Mouse (Mus musculus) brain, embryonic 18.5 days (tissue): ENCODE results near the gene Gm17190.
"Not testable (repeated sequence)": the region's sequence is repeated elsewhere in the genome, so short reads cannot be mapped to it uniquely, and the experiment has no call there.

Experiments used
- DNase-seq: peaks from one replicate; pipeline ENCODE4 v3.0.0-alpha.2; 2012; ENCODE audit warnings: low read depth, low spot score

Gm17190 gene

DNA sequence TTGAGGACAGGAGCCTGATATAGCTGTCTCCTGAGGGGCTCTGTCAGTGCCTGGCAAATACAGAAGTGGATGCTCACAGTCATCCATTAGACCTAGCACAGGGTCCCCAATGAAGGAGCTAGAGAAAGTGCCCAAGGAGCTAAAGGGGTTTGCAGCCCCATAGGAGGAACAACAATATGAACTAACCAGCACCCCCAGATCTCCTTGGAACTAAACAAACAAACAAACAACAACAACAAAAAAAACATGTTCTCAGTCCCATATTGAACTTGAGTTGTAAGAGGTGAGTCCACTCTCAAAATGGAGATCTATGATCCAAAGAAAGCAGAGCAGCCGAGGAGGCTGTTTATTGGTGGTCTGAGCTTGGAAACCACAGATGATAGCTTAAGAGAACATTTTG lies at the start of gene Gm17190:
Gene Gm17190, plus strand, starts transcription at position 301 of the 400 bp plus-strand sequence.
- DNase-seq: not testable (repeated sequence)

DNA sequence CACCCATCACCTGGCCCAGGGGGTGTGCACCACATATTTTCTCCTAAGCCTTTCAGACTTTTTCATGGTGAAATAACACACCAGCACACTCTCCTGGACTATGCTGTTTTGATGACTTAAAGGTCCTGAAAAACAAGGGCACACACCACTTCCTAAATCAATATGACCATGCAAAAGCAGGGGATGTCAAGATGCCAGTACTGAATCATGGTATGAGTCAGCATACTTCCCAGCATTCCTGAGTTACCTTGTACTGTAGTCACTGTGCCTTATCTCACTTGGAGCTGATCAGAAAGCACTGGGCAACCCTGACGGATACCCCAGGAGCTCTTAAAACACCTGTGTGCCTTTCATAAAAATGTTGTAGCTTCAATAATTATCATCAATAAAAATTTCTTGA lies 42.3 kb upstream of the Gm17190 start:
- no peak for DNase-seq

DNA sequence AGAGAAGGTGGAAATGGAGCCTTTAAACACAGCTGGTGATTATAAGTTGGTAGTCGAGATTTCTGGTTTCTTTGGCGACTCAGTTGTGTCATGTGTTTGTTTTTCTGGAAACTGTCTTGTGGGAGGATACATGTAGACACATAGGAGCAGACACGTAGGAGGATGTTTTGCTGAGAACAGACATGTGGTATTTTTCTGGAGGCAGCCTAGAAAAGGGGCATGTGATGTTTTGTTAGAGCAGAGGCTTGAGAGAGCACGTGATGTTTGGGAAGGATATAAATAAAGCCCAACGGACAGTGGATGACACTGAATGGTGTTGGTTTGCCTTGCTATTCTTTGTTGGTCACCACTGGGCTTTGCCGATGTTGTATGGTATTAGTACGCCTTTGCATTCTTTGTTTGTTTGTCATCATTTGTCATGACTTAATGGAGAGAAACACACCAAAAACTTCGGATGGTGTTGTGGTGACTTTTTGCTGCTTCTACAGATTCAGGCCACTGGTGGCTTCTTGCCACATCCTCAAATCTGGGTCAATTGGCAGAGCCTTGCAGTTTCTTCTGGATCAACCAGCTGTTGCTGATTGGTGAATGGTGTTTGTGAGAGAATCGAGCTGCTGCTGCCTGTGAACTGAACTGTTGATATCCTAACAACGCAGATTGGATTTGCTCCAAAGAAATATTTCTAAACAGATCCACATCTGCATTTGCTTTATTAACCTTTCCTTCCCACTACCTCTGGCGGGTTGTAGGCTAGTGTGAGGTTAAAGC lies 41.4 kb upstream of the Gm17190 start:
- DNase-seq: no peak

DNA sequence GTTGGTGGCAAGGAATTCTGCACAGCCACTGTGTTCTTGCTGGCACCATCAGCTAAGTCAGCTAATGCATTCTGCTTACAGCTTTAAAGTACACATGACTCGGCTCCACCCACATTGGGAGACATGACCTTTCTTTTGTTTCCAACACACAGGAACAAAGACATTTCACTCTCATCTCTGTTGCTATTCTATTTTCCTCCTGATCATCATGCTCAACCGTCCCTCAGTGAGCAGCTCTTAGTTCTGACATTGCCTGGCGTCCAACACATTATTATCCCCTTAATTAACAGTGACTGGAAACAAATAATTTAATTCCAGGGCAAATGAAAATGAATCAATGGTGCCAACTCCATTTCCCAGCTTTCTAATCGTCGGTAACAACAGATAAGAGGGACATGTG lies 36.5 kb upstream of the Gm17190 start:
- no peak for DNase-seq

DNA sequence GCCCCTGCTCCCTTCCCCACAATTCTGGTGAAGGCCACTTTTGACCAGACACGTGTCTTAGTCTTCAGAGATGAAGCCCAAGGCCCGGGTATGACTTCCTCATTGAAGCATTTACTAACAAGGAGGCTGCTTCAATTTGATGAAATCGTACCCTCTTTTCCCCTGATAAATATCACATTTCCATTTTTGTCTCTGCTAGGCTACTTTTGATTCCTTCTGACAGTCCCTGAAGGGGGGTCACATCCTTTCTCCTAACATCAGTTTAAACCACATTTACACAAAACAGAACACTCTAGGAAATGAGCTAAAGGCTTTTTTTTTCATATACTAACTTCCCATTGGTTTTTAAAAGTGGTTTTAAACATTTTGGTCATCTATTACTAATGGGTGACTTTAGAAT lies 29.1 kb upstream of the Gm17190 start:
- DNase-seq: no peak

DNA sequence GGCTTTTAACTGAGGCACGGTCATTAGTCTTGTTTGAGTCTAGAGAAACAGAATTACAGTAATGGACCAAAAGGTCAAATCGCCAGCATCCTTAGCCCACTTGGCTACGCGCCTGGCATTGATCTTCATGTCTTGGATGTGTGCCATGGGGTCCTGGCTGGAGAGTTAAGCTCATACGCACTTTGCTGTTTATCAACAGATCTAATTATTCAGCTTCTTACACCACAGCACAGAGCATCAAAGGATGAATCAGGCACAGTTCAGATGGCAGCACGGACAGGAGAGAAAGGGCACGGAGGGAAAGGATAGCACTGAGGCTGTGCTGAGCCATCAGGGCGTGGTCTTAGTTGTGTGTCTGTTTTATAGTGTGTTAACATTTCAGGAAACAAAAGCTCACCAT lies 8.3 kb upstream of the Gm17190 start:
- no peak for DNase-seq

DNA sequence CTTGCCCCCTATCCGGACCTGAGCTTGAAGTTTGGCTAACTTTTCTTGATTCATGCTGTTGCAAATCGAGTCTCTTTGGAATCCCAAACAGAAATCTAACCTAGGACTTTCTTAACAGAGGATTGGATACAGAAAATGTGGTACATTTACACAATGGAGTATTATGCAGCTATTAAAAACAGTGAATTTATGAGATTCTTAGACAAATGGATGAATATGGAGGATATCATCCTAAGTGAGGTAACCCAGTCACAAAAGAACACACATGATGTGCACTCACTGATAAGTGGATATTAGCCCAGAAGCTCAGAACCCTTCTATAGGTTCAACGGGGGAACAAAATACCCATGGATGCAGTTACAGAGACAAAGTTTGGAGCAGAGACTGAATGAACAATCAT lies 578 bp upstream of the Gm17190 start, which contains the start of gene Gm20075:
Gene Gm20075, minus strand, starts transcription at position 101 of the 400 bp plus-strand sequence.
- not testable (repeated sequence) for DNase-seq

DNA sequence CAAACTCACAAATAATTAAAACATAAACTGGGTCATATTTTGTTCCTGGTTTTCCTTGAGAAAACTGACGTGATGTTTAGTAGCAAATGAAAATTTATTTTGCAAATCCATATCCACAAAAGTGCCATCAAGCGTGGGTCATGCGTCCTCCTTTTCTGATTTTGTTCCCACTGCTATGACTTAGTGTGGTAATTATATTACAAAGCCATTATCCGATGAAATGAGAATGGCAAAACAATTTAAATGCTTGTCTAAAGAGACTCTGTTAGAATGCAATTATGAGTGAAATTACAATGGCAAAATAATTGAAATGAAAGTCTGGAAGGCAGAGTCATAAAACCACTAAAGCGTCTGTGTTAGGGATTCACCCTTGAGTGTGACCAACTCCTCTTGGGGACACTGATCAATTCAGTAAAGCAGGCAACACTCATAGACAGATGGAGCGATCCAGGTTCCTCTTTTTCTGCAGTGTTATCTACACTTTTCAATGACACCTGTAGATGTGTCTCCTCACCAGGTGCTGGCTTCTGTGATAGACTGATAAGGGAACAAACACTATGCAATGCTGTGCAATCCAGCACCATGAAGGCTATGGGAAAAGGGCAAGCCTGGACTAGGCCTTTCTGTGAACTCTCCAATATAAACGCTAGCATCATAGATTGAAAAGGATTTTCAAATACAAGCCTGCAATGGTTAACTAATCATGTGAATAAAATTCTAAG lies 3.9 kb downstream of the Gm17190 start:
- no peak for DNase-seq

DNA sequence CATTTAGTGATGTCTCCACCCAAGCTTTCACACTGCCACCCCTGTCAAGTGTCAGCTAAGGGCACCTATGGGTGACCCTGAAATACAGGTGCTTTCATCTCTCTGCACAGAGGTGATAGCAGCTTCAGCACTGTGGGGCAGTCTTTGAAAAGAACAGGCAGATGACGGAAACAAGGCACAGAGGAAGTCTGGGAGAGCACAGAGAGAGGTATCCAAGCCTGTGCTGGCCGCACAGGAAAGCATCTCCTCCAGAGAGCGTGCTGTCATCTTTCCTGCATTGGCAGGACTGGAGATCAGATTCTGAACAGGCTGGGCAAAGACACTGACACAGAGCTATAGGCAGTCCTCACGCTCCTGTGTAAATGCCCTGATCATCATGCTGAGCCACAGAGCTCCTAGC lies 9.1 kb downstream of the Gm17190 start:
- DNase-seq: no peak

DNA sequence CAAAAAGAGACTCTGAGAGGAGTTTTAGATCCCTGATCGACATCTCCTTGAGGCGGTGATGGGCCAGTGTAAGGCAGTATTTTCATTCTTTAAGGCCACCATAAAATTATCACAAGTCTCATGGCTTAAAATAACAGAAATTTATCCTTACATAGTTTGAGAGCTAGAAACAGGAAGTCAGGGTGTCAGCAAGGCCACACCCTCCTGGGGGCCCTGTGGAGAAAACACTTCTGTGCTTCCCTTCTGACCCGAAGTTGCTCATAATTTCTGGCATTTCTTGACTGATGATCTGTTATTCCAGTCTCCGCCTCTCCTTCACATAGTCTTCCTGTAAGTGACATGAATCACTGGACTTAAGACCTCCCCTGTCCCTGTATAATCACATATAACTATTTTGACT lies 24.5 kb downstream of the Gm17190 start:
- no peak for DNase-seq

DNA sequence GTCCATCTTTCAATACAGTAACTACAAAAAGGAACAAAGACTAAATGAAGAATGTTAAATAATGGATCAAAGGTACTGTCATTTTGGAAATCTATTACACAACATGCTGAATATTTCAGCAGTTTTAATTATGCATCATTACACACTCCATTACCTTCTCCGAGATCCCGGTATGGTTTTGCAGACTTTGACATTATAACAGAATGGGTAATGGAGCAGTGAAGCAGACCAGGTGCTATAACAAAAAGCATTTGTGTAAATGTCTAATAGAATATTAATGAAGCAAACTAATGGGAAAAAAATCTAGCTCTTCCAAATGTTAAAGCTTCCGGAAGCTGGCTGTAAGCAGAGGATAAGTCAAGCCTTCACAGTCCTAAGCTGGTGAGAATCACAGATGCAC lies 28.9 kb downstream of the Gm17190 start:
- DNase-seq: no peak

DNA sequence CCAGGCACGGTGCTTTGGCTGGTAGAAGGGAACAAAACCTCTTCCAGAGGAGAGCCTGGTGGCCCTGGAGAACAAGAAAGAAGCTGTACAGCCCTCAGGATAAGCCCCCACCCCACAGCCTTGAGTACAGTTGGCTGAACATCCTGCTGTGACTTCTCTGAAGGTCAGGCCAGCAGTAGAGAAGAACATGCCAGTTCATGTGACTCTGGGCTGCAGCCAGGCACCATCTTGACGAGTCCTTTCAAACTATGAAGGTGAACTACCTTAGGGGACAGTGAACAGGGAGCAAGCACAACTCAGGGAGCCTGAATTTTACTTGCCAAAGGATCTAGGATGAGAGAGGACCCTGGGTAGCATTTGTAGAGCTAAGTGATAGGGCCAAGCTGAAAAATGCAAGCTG lies 30.9 kb downstream of the Gm17190 start:
- DNase-seq: no peak

DNA sequence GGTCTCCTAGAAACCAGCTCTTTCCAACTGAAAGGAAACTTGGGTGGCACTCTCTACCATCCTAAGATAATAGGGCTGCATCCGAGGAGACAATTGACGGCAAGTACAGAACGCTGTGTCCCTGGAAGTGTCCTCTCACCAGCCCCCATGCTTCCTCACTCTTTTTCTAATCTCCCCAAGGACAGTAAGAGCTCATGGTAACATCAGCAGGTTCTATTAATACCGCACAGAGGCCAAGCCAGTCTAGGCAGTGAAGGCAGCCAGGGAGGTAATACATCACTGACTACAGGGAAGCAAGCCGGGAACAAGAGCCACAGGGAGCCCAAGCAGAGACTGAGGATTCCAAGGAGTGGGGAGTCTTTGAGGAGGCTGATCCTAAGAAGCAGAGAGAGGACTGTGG lies 43.2 kb downstream of the Gm17190 start:
- DNase-seq: no peak

DNA sequence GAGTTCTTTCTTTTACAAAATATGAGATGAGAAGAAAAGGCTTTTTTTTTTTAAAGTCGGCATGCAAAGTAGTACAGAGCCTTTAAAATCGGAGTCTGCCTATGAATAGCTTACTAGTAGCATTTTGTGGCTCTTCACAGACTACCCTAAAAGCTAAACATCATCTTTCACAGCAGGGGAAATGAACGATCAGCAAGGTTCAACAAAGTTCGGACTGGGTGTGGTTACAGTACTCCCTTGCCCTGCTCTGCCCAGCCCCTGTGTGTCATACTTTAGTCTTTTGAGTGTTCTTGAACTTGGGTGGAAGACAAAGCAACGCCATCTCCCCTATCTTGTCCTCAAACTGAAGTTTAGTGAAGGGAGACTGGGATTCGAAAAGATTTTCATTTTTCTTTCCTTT lies 44.8 kb downstream of the Gm17190 start:
- no peak for DNase-seq

DNA sequence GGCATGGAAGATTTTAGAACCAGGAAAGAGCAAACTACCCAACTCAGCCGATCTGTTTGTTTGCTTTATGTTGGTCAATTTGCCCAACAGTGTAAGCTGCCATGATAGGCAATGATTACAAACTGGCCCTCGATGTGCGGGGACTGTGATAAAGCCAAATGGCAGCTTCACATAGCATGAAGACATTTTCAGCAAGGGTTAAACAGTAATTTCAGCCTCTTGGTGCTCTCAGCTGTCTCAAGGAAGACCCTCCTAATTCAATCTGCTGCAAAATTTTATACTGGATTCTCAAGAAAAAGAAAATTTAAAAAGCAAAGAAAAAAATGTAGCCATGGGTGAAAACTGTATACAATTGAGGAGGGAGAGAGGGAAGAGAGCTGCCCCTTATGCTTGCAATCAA lies 47.2 kb downstream of the Gm17190 start:
- no peak for DNase-seq

DNA sequence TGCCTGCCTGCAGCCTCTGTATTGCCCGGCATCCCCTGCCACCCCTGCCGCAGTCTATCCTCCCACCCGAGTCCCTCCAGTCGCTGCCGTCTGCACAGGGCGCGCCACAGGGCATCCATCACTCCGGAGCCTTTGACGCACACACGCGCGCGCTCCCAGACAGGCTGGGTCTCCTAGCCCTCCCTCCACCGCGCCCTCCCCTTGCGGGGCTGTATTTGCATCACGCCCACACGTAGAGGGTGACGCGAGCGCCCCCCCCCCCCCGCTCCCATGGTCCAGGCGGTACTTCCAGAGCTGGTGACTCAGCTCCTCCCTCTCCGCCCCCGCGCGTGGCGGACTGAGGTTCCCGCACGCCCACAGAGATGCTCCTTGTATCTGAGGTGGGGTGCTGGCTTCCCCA lies 49.2 kb downstream of the Gm17190 start:
- DNase-seq: no peak

DNA sequence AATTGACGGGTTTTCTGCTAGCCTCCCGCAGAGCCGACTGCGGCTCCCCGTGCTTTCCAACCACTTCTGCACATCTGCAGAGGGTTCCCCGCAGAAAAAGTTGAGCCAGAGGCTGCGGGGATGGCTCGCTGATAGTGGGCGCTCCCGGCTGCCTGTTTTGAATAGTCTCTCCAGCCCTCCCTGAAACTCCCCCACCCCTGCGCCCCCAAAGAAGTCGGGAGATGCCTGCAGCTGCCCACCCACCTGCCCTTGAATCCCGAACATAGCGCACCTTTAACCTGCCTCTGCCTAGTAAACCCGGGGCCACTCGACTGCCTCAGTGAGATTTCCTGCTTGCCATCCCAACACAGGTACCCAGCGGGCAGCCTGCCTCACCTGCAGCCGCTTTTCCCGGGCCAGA lies 50.1 kb downstream of the Gm17190 start:
- no peak for DNase-seq

DNA sequence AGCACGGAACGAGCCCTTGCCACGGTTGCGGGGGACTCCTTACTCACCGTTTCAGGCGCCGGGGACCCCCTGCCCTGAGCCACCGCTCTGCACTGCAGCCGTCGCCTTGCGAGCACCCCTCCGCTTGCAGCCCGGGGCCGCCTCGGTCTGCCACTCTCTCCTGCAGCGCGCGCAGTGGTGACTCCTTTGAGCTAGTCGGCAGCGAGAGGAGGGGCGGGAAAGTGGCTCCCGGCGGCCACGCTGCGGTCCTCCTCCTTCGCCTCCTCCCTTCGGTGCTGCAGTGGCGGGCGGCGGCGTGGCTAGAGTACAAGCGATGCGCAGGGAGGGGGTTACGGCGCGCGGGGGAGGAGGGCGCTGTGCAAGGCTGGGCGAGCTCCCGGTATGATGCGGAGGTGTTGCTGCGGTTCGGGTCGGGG lies 50.6 kb downstream of the Gm17190 start, which contains the start of gene Sv2c:
Gene Sv2c, minus strand, starts transcription at position 177 of the 416 bp plus-strand sequence.
- no peak for DNase-seq
